Mouse (Mus musculus) liver, adult 2 months (tissue): Measurements from ENCODE around the gene Mboat2. TPM values are rescaled to one million over a fixed set of nuclear protein-coding genes. Genes with fewer than 3 reads are reported as not detected.
A peak's percentile ranks its signal among the peaks of the same experiment; 100 is the strongest.

ENCODE experiments used
- DNase-seq: peaks from one replicate; pipeline ENCODE4 v3.0.0-alpha.2; 2011; ENCODE audit warnings: low read depth, low spot score; ENCODE audit errors: extremely low read depth
- H3K27ac ChIP-seq: fragments of 200-500 bp; replicated peaks from 2 replicates; pipeline ENCODE4 v1.5.1; 2012; ENCODE audit warnings: low read depth, mild to moderate bottlenecking, control low read depth, inconsistent platforms, low read length; ENCODE audit not compliant: insufficient read depth
- H3K27me3 ChIP-seq: fragments of 200-500 bp; 2 replicates; pipeline ENCODE4 v1.6.1; 2012; ENCODE audit warnings: mild to moderate bottlenecking, moderate library complexity, low read length, inconsistent platforms; ENCODE audit not compliant: control insufficient read depth, insufficient read depth
- H3K36me3 ChIP-seq: fragments of 200-500 bp; 2 replicates; pipeline ENCODE4 v1.6.1; 2012; ENCODE audit warnings: low read length, inconsistent platforms; ENCODE audit not compliant: control insufficient read depth, insufficient read depth
- H3K4me1 ChIP-seq: fragments of 200-500 bp; 2 replicates; pipeline ENCODE4 v1.6.1; 2011; ENCODE audit warnings: low read length; ENCODE audit not compliant: control insufficient read depth, insufficient read depth
- H3K4me3 ChIP-seq: fragments of 200-500 bp; 2 replicates; pipeline ENCODE4 v1.5.1; 2011; ENCODE audit warnings: low read depth, mild to moderate bottlenecking, control low read depth, low read length, moderate library complexity; ENCODE audit not compliant: insufficient read depth
- H3K79me2 ChIP-seq: fragments of 200-500 bp; 2 replicates; pipeline ENCODE4 v1.6.1; 2012; ENCODE audit warnings: inconsistent platforms, mild to moderate bottlenecking, low read length, moderate library complexity; ENCODE audit not compliant: control insufficient read depth, insufficient read depth
- H3K9ac ChIP-seq: fragments of 200-500 bp; 2 replicates; pipeline ENCODE4 v1.6.1; 2012; ENCODE audit warnings: low read depth, mild to moderate bottlenecking, control low read depth, inconsistent platforms, low read length
- CTCF ChIP-seq: fragments of 200-500 bp; IDR thresholded peaks from 2 replicates; pipeline ENCODE4 v1.5.1; 2011; ENCODE audit warnings: low read depth, low read length, control low read depth
- POLR2A ChIP-seq: fragments of 200-500 bp; IDR thresholded peaks from 2 replicates; pipeline ENCODE4 v1.6.1; 2011; ENCODE audit warnings: low read length, control low read depth; ENCODE audit not compliant: insufficient read depth; ENCODE audit errors: extremely low read depth
- WGBS: fragments of 180-500 bp; shearing (Covaris S2); methylation state at CpG from one replicate; pipeline ENCODE4 v1.1.7; 2018; 5-methylcytosine and 5-hydroxymethylcytosine counted together
- polyA plus RNA-seq: library from polyadenylated mRNA; depleted of rRNA; stranded (reverse); fragments of >200 nt; gene quantifications from 2 replicates; pipeline ENCODE4 v1.2.3, GENCODE M21; 2012
- total RNA-seq: library from RNA; depleted of rRNA; stranded (reverse); fragments of >200 nt; gene quantifications from 2 replicates; pipeline ENCODE4 v1.2.3, GENCODE M21; 2014

Mboat2 gene
- total and polyA plus RNA-seq, 2 experiments, result 0.18 TPM; not detected in 1

DNA sequence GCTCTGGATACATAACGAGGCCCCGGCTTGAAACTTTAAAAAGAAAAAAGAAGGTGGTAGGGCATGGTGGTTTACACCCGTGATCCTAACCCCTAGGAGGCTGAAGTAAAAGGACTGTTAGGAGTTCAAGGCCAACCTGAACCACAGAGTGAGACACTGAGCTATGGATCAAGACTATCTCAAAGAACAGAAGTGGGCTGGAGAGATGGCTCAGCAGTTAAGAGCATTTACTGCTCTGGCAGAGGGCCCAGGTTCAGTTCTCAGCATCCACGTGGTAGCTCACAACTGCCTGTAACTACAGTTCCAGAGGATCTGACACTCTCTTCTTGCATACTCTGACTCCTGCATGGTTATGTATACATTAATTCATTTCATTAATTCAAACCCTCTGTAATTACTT, 112.7 kb downstream of the Mboat2 start:
- Histone ChIP-seq H3K4me3 (no peak overlapping the region), H3K27ac (no peak overlapping the region), H3K36me3 (no peaks in the 10 kb centered on the region), H3K4me1 (no peaks in the 10 kb centered on the region), H3K9ac (no peak overlapping the region), H3K79me2 (no peaks in the 10 kb centered on the region), H3K27me3 (no peaks in the 10 kb centered on the region)
- no peak for DNase-seq
- TF ChIP-seq CTCF, result no peak
- no peak for TF ChIP-seq POLR2A
- 88% methylated on average over 4 of the region's 4 CpGs for WGBS

DNA sequence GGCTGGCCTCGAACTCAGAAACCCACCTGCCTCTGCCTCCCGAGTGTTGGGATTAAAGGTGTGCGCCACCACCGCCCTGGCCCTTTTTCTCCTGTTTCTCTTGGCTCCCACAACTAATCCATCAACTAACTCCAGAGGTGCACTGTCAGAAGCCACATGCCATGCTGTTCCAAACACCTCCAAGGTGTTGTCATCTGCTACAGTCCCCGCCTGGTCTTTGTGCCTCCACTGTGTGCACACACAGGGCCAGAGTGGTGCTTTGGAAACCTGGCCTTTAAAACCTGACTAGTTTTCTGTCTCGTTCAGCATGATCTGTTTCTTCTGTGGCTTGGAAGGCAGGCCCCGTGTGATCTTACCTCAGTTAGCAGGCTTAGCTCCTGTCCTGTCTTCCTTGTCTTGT, 113.9 kb downstream of the Mboat2 start:
- no peak overlapping the region for H3K27ac ChIP-seq
- no peaks in the 10 kb centered on the region for H3K4me1 ChIP-seq
- no peak overlapping the region for H3K4me3 ChIP-seq
- TF ChIP-seq CTCF, result no peak
- no peak for TF ChIP-seq POLR2A
- no peaks in the 10 kb centered on the region for H3K79me2 ChIP-seq
- H3K27me3 ChIP-seq, result no peaks in the 10 kb centered on the region
- no peaks in the 10 kb centered on the region for H3K36me3 ChIP-seq
- 94% methylated on average over 7 of the region's 7 CpGs for WGBS
- DNase-seq, result no peak
- H3K9ac ChIP-seq, result no peak overlapping the region

DNA sequence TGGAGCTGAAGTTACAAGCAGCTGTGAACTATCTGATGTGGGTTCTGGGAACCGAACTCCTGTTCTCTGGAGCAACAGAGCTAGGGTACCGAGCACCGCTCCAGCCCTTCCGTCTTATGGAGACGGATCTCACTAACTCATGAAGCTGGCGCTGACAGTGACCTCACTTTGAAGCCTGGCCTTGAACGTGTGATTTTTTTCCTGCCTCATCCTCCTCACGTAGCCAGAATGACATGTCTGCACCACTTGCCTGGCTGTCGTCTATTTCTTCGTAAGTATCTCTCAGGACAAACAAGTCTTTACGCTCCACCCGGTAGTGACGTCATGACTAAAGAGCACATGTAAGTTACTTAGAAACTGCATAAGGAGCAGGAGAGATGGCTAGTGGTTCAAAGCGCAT, 116.4 kb downstream of the Mboat2 start:
- WGBS, result 91% methylated on average over 14 of the region's 14 CpGs
- Histone ChIP-seq H3K4me1 (no peaks in the 10 kb centered on the region), H3K4me3 (no peak overlapping the region), H3K36me3 (no peaks in the 10 kb centered on the region), H3K27me3 (no peaks in the 10 kb centered on the region), H3K79me2 (no peaks in the 10 kb centered on the region), H3K9ac (no peak overlapping the region), H3K27ac (no peak overlapping the region)
- TF ChIP-seq POLR2A, result no peak
- TF ChIP-seq CTCF, result no peak
- DNase-seq, result no peak

DNA sequence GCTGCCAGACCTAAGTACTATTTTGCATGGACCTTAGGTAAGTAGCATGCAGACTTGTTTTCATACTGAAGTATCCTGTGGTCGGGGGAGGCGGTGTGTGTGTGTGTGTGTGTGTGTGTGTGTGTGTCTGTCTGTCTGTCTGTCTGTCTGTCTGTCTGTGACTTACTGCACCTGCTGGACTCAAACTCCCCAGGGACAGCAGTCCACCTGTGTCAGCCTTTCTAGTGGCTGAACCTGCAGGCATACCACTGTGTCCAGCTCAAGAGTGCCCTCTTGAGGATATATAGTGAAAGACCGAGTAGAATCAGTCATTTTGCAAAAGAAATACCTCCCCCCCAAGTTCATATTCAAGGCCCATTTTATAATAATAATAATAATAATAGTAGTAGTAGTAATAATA, 117.7 kb downstream of the Mboat2 start:
- H3K27me3 ChIP-seq, result no peaks in the 10 kb centered on the region
- no peak overlapping the region for H3K4me3 ChIP-seq
- no peak overlapping the region for H3K27ac ChIP-seq
- no peaks in the 10 kb centered on the region for H3K36me3 ChIP-seq
- WGBS, result 66% methylated on average over 3 of the region's 3 CpGs
- peak; percentile 6 for DNase-seq
- no peaks in the 10 kb centered on the region for H3K4me1 ChIP-seq
- TF ChIP-seq CTCF (peak; percentile 62), POLR2A (no peak)
- H3K9ac ChIP-seq, result no peak overlapping the region
- no peaks in the 10 kb centered on the region for H3K79me2 ChIP-seq

DNA sequence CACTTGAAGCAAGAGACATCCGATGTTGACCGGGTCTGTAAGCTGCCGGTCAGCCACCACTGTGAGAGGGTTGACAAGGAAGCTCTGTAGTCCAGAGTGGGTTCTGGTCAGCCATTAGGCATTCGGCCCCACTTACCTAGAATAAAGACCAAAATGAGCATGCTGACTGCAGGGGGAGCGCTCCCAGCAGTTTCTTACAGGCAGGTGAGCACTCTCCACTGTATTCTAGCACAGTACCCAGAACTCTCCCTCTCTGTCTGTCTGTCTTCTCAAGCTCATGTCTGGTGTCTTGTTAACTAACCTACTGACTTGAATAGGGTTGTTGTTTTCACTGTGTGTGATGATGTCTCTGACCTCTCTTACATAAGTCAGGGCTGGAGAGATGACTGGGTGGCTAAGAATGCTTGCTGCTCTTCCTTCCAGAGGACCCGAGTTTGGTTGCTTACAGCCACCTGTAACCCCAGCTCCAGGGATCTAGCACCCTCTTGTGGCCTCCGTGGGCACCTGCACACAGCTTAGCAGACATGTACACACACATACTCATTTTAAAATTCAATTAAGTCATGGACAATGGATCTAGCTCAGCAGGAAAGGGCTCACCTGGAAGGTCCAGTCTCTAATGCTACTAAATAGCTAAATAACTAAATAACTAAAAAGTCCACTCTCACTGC, 119.8 kb downstream of the Mboat2 start:
- no peaks in the 10 kb centered on the region for H3K27me3 ChIP-seq
- H3K4me1 ChIP-seq, result no peaks in the 10 kb centered on the region
- 87% methylated on average over 7 of the region's 7 CpGs for WGBS
- no peaks in the 10 kb centered on the region for H3K79me2 ChIP-seq
- no peak overlapping the region for H3K4me3 ChIP-seq
- no peak overlapping the region for H3K9ac ChIP-seq
- no peaks in the 10 kb centered on the region for H3K36me3 ChIP-seq
- DNase-seq, result no peak
- peak; percentile 33; the same call in 1 of the 2 replicates for TF ChIP-seq CTCF
- TF ChIP-seq POLR2A, result no peak
- H3K27ac ChIP-seq, result no peak overlapping the region

DNA sequence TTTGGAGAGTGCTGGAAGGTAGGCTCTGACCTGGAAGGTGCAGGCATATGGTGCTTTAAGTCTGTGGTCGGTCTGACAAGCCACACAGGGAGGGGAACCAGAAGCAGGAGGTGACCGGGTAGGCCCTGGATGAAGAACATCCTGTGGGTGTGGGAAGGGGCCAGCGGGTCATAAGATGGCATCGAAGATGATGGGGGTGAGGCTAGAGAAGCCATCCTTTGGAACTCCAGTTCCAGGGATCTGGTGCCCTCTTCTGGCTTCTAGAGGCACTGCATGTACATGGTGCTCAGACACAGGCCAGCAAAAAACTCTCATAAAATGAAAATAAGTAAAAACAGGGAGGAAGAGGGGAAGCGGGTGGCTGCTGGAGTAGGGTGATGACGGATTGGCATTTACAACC, 121.5 kb downstream of the Mboat2 start:
- peak; percentile 64 for TF ChIP-seq CTCF
- TF ChIP-seq POLR2A, result no peak
- H3K27ac ChIP-seq, result no peak overlapping the region
- 44% methylated on average over 6 of the region's 6 CpGs for WGBS
- H3K79me2 ChIP-seq, result no peaks in the 10 kb centered on the region
- no peaks in the 10 kb centered on the region for H3K27me3 ChIP-seq
- H3K4me1 ChIP-seq, result no peaks in the 10 kb centered on the region
- H3K4me3 ChIP-seq, result no peak overlapping the region
- H3K9ac ChIP-seq, result no peak overlapping the region
- H3K36me3 ChIP-seq, result no peaks in the 10 kb centered on the region
- DNase-seq, result peak; percentile 12
